Mouse (Mus musculus) urinary bladder, postnatal 25 days (tissue): ENCODE results near the gene Babam1.
A peak's percentile ranks its signal among the peaks of the same experiment; 100 is the strongest.

Experiments
- DNase-seq: peaks from one replicate; pipeline ENCODE4 v3.0.0; 2022; ENCODE audit warnings: low spot score

The Babam1 gene

GRCm38 (mm10) chr8:71396639-71397305 lies at the start of gene Babam1:
Babam1 (plus strand) TSS chr8:71396861.
- peak; percentile 78 for DNase-seq

- no peak for DNase-seq
Observed at GRCm38 (mm10) chr8:71351117-71351516, 45.5 kb upstream of the Babam1 start.

- DNase-seq = no peak
Observed at GRCm38 (mm10) chr8:71351520-71351919, 45.1 kb upstream of the Babam1 start.

- no peak for DNase-seq
Observed at GRCm38 (mm10) chr8:71358026-71358425, 38.6 kb upstream of the Babam1 start.

GRCm38 (mm10) chr8:71366771-71367528 lies 29.7 kb upstream of the Babam1 start, which contains the start of gene Use1:
Use1 (plus strand) TSS chr8:71366848.
- peak; percentile 88 for DNase-seq

- no peak for DNase-seq
Observed at GRCm38 (mm10) chr8:71367529-71368176, 29.0 kb upstream of the Babam1 start.

- no peak for DNase-seq
Observed at GRCm38 (mm10) chr8:71368366-71368765, 28.3 kb upstream of the Babam1 start.

- DNase-seq = no peak
Observed at GRCm38 (mm10) chr8:71369040-71369718, 27.5 kb upstream of the Babam1 start.

- no peak for DNase-seq
Observed at GRCm38 (mm10) chr8:71370711-71371235, 25.9 kb upstream of the Babam1 start.

- DNase-seq = peak; percentile 95
Observed at GRCm38 (mm10) chr8:71371236-71371848, 25.3 kb upstream of the Babam1 start, which contains the start of gene Ocel1. Ocel1 (plus strand) TSS chr8:71371298.

GRCm38 (mm10) chr8:71372427-71372826 lies 24.2 kb upstream of the Babam1 start:
- DNase-seq = no peak

- no peak for DNase-seq
Observed at GRCm38 (mm10) chr8:71373000-71373399, 23.7 kb upstream of the Babam1 start.

GRCm38 (mm10) chr8:71374616-71375206 lies 21.9 kb upstream of the Babam1 start:
- no peak for DNase-seq

GRCm38 (mm10) chr8:71375581-71376422 lies 20.9 kb upstream of the Babam1 start:
- DNase-seq = peak; percentile 59

- no peak for DNase-seq
Observed at GRCm38 (mm10) chr8:71376423-71377030, 20.1 kb upstream of the Babam1 start.

GRCm38 (mm10) chr8:71379008-71379407 lies 17.7 kb upstream of the Babam1 start:
- no peak for DNase-seq

- DNase-seq = no peak
Observed at GRCm38 (mm10) chr8:71379512-71380075, 17.1 kb upstream of the Babam1 start.

- DNase-seq = no peak
Observed at GRCm38 (mm10) chr8:71380178-71381171, 16.2 kb upstream of the Babam1 start.
